Mouse (Mus musculus) right cerebral cortex, postnatal 36 days (tissue): ENCODE measurements around the gene Fkbp5.

Experiments used
- DNase-seq, 2 experiments: peaks; one replicate each; pipeline ENCODE4 v3.0.0; 2022; ENCODE audit warnings: low spot score in 2 of 2, mixed read lengths in 1 of 2

Gene Fkbp5

GRCm38 (mm10) chr17:28504182-28504581 is 13.1 kb downstream of the Fkbp5 start:
- DNase-seq = no peak

DNA sequence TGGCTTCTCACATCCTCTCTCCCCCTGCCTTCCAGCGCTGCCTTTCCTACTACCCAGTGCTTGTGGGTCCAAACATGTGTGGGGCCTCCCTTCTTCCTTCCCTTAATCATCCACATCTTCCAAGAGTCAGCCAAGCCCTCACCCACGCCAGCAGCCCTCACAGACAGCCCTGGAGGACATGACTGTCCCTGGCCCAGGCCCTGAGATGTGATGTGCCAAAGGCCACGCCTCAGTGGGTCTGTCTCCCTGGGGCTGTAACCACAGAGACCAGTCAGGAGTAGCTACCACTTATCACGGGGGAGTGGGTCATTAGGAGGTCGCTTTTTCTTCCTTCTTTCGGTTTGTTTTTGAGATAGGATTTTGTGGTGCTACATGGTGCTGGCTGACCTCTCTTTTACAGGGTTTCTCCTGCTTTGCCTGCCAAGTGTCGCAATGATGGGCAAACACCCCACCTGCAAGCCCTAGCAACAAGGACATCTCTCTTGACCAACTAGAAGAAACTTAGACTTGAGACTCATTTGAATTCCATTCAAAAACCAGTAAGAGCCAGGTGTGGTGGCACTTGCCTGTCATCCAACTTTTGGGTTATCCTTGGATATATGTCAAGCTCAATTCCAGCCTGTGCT is 15.0 kb downstream of the Fkbp5 start:
- DNase-seq = no peak

- no peak for DNase-seq
Measured at GRCm38 (mm10) chr17:28500465-28500864, 16.9 kb downstream of the Fkbp5 start.

- no peak for DNase-seq
Measured at GRCm38 (mm10) chr17:28499190-28499589, 18.1 kb downstream of the Fkbp5 start.

- no peak for DNase-seq
Measured at GRCm38 (mm10) chr17:28495832-28496231, 21.5 kb downstream of the Fkbp5 start.

DNA sequence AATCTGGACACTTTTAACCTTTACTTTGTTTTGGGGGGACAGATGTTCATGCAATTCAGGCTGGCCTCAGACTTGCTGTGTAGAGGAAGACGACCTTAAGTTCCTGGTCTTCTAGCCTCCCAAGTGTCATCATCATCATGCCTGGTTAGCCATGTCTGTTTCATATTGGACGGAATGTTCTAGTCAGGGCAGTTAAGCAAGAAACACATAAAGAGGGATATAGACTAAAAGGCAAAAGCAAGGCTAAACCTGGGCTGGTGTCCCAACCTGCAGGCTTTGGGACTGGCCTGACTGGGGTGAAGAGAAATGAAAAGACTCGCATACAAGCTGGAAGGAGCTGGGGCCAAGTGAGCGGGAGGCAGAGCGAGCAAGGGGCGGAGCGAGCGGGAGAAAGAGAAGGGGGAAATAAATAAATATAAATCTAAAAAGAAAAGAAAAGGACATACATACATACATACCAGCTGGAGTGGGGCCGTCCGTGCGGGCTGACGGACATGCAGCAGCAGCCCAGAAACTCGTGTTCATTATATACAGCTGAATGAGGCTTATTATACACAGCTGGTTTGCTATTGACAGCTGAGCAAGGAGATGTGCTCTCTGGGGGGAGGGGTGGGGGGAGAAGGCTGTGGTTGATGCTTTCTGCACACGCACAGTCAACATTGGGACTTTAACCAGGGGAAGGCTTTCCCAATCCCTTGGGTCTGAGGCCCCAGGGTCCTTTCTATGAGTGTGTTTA is 26.1 kb downstream of the Fkbp5 start:
- no peak for DNase-seq

DNA sequence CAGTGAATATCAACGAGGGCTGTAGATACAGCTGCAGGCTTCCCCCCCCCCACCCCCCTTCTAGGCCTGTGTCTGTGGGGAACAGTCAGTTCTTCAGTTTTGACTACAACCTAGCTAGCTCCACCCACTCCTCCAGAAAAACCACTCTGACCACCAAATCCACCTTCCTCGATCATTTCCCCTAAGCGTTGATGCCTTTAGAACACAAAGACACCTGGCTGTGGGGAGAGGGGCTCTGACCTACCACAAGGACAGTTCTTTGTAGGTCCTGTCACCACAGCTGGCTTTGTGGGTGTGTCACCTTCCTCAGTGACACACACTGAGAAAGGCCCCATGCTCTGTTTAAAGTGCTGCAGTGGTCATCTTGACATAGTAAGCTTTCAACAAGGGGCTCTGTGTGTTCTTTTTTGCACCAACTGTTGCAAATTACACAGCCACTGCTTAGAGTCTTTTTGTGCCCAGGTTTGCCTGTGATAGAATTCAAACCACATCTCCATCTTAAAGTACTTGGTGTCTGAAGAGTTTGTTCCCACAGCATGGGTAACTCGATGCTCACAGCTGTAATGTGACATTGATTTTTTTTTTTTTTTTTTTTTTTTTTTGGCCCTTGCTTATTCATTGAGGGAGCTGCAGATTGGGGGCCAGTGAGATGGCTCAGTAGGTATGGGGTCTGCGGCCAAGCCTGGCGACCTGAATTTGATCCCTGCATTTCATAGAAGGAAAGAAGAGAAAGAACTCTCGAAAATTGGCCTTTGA is 28.9 kb downstream of the Fkbp5 start:
- DNase-seq = no peak

DNA sequence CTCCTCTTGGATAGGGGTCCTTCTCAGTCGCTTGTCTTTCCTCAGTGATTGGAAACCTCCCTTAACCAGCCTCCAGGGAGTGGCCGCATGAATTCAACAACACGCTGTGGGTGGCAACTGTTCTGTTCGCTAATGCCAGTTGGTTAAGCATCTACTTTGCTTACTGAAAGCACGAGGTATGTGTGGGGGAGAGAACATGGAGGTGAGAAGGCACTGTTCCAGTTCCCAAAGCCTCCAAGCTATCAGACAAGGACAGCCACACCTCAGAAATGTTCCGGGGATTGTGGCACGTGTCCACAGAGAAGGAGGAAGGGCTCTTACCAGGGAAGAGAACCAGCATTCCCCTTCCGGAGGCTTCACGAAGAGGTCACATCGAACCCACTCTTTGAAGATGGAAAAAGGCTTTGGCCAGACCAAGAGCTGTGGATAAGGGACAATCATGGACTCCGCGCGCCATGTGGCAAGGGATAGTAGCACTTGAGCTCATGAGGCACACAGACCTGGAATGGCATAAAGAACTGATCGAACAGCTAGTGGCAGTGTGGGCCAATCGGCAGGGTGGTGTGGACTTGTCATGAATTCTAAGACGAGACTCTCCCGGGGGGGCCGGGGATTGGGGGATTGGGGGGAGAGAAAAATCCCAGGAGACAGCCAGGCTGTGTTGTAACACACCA is 29.6 kb downstream of the Fkbp5 start:
- DNase-seq = no peak

DNA sequence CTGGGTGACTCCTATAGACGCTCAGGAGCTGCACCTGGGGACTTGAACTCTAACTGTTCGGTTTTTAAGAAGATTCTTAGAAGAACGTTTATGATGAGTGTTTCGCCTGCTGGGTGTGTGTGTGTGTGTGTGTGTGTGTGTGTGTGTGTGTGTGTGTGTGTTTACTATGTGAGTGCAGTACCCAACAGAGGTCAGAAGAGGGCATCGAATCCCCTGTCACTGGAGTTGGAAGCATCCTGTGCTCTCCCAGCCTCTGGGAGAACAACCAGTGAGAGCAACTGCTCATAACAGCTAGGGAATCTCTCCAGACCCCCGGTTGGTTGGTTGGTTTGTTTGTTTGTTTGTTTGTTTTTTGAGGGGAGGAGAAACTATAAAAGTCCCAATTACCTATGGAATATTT is 30.6 kb downstream of the Fkbp5 start:
- no peak for DNase-seq

- peak; percentile 94 to 95 for DNase-seq
Measured at GRCm38 (mm10) chr17:28485977-28486400, 31.3 kb downstream of the Fkbp5 start.

- no peak for DNase-seq
Measured at GRCm38 (mm10) chr17:28485446-28485948, 31.8 kb downstream of the Fkbp5 start.

GRCm38 (mm10) chr17:28484704-28485445 is 32.5 kb downstream of the Fkbp5 start:
- no peak for DNase-seq

- no peak for DNase-seq
Measured at GRCm38 (mm10) chr17:28477421-28477820, 39.9 kb downstream of the Fkbp5 start.

DNA sequence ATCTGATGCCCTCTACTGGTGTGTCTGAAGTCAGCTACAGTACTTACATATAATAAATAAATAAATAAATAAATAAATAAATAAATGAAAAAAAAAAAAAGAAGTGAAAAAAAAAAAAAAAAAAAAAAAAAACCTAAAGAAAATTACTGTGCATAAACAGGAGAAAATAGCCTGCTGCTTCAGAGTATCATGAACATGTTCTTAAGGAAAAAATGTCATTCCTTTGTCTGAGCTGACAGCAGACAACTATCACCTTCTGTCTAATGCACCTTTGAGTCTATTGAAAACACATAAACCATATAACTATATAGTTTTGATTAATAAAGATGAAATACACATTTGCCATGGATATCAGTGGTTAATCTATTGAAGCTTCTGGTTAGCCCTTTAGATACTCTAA is 40.9 kb downstream of the Fkbp5 start:
- DNase-seq = no peak

GRCm38 (mm10) chr17:28475593-28476325 is 41.6 kb downstream of the Fkbp5 start:
- DNase-seq = no peak

GRCm38 (mm10) chr17:28472696-28473095 is 44.6 kb downstream of the Fkbp5 start:
- no peak for DNase-seq

DNA sequence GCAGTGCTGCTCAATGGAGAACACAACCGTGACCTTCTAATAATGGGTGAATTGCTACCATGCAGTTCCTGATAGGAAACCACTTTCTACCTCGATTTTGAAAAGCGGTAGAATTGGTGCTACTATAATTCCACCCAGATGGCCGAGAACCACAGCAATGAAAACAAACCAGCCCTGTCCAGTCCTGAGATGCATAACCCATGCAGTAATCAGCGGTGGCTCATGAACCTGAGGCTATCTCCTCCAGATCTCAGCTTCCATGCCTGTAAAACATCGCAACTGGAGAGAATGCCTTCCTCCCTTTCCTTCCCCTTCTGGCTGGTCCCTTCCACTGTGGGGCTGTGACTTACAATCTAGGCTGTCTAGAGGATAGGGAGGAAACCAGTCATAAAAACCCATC is 46.5 kb downstream of the Fkbp5 start:
- DNase-seq = no peak

- DNase-seq = no peak
Measured at GRCm38 (mm10) chr17:28467749-28468148, 49.6 kb downstream of the Fkbp5 start.

DNA sequence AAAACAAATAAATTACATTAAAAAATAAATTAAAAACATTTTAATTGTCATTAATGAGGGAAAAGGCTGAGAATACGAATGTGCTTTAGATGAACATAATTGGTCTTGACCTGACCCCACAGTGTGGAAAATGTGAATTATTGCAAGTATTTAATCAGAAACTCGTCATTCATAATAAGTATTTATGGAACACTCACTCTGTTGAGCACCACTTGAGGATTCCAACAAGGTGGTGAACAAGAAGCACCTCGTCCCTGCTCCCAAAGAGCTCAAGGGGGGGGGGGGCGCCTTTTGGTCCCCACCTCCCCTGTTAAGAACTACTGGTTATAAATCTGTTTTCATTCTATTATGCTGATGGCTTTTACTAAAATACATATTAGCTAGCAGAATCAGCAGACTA is 51.4 kb downstream of the Fkbp5 start:
- no peak for DNase-seq

DNA sequence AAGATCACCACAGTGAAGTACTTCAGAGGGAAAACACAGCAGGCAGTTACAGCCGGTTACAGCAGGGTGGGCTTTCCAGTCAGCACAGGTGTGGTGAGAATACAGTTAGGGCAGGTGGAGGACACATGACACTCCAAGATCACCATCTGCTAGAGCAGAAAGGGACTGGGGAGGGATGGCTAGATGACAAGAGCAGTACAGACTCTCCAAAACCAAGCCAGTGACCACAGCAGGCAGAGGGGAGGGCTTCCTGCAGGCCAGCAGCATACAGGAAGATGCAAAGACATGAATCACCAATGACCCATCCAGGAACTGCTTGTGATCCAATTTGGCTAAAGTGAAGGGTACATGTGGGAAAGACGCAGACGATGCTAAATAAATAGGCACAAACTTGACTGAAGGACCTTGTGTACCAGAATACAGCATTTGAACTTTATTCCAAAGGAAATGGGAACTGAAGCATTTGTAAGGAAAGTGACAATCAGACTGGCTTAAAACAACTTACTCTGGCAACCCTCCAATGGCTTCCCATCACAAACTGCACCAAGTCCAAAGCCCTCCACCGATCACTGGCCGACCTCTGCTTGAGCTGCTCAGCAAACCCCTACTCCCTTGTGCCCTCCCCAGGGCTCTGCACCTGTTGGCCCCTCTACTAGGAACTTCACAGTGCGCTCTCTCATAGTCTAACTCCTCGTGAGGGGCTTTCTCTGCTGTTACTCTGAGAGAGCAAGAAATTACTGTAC is 53.5 kb downstream of the Fkbp5 start:
- no peak for DNase-seq
